Comparison of ENCODE assay signal across 22 mouse cellular contexts in the genomic region with DNA sequence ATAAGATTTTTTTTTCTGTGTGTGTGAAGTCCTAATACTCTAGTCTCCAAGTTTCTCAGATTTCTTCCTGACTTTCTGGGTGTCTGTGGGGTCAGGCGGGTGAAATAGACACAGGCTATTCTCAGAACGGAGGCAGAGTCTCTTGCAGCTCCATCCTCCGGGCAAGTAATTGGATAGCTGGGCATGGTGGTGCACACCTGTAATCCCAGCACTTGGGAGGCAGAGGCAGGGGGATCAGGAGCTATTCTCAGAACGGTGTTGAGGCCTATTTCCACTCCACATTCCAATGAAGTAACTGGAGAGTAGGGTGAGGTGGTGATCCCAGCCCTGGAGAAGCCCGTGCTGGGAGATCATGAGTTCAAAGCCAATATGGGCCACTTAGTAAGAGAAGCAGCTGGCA.
"Had no signal": no experiment of that assay in that cellular context is flagged by ENCODE, and none has a peak within 500 bp of the region (broad histone marks: within the 10 kb centered on the region; RNA-seq: fewer than 3 reads in every experiment).

No protein-coding gene starts in this region.

- H3K4me3 ChIP-seq: heart, adult 2 months; heart, embryonic 10.5 days; heart, embryonic 12.5 days; hindbrain, embryonic 10.5 days; hindbrain, embryonic 12.5 days; intestine, embryonic 15.5 days; layer of hippocampus, adult 2 months; left cerebral cortex, adult 2 months; limb, embryonic 10.5 days; limb, embryonic 12.5 days; liver, embryonic 13.5 days; liver, embryonic 15.5 days had no signal

- H3K27me3 ChIP-seq: heart, embryonic 12.5 days; hindbrain, embryonic 12.5 days; intestine, embryonic 15.5 days; limb, embryonic 12.5 days; liver, embryonic 13.5 days; liver, embryonic 15.5 days had no signal

- H3K4me1 ChIP-seq: heart, embryonic 10.5 days; heart, embryonic 12.5 days; hindbrain, embryonic 10.5 days; hindbrain, embryonic 12.5 days; intestine, embryonic 15.5 days; limb, embryonic 10.5 days; limb, embryonic 12.5 days; liver, embryonic 13.5 days; liver, embryonic 15.5 days had no signal

- H3K27ac ChIP-seq: heart, adult 2 months; heart, embryonic 10.5 days; hindbrain, embryonic 10.5 days; hindbrain, embryonic 12.5 days; hindbrain, embryonic 14.5 days; intestine, embryonic 15.5 days; layer of hippocampus, adult 2 months; left cerebral cortex, adult 2 months; limb, embryonic 10.5 days; limb, embryonic 12.5 days; liver, embryonic 13.5 days; liver, embryonic 15.5 days had no signal

- H3K9me3 ChIP-seq: heart, embryonic 10.5 days; heart, embryonic 12.5 days; hindbrain, embryonic 10.5 days; hindbrain, embryonic 12.5 days; intestine, embryonic 15.5 days; limb, embryonic 10.5 days; limb, embryonic 12.5 days; liver, embryonic 13.5 days; liver, embryonic 15.5 days had no signal

- H3K36me3 ChIP-seq: heart, embryonic 10.5 days; heart, embryonic 12.5 days; hindbrain, embryonic 10.5 days; hindbrain, embryonic 12.5 days; intestine, embryonic 15.5 days; limb, embryonic 10.5 days; limb, embryonic 12.5 days; liver, embryonic 13.5 days; liver, embryonic 15.5 days had no signal

- DNase-seq: heart, adult 11 months; heart, adult 2 months; heart, postnatal 10 days; heart, postnatal 4 days; kidney, adult 18-20 months; kidney, adult 8-10 months; kidney, postnatal 10 days; kidney, postnatal 25 days; kidney, postnatal 4 days; liver; liver, embryonic 13.5 days had no signal
